Mouse (Mus musculus) ZHBTc4 (cell line): Measurements from ENCODE around the gene Dock1.
A peak's percentile ranks its signal among the peaks of the same experiment; 100 is the strongest.

Experiments
- DNase-seq: peaks from one replicate; pipeline ENCODE4 v3.0.0-alpha.2; 2011; ENCODE audit warnings: low read depth, low spot score

Dock1 gene

GRCm38 (mm10) chr7:135150926-135151325 lies 480.5 kb downstream of the Dock1 start:
- no peak for DNase-seq

DNA sequence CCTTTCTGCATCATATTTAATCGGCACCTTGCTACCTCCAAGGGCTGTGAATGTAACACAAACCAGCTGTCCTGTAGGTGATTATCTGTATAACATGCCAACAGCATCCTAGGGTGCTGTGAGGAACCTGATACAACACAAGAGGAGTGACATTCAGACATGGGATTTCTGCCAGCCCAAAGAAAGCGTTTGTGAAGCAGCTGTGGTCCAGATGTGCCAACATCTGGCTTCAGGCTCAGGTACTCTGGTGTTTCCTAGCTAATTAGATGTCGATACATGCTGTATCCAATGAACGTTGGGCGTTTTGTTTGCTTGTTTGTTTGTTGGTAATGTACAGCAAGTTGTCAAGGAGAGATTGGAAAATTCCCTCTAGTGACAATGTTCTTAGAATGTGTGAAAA lies 487.1 kb downstream of the Dock1 start:
- no peak for DNase-seq

- no peak for DNase-seq
Measured at GRCm38 (mm10) chr7:135158381-135158780, 487.9 kb downstream of the Dock1 start.

DNA sequence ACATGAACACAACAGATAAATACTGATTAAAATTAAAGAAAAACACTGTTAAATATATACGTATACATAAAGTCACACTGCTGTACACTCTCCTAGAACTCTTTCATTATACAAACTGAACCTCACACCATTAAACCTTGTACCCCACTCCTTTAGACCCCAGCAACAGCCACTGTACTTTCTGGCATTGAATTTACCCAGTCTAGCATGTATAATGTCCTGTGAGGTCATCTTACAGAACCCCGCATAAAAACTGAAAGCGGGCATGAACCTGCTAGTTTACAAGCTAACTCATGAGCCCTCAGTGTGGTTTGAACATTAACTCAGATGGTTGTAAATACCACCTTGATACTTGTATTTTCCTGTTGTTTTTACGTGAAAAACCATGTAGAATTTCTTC lies 489.2 kb downstream of the Dock1 start:
- DNase-seq = no peak

DNA sequence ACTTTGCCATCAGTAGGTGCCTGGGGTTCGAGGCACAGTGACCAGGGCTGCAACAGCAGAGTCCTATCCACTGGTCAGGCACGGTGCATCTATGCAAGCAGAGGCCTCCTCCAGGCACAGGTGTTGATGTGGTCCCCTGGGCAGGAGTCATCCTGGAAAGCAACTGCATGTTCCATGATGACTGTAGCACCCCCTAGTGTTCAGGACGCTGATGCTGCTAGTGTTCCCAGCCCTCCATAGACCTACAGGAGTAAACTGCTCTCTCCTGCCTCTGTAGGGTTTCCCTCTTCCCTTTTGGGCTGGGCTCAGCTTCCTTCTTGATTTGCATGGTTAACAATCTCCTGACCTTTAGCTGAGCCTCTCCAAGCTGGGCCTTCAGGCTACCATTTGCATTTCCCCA lies 494.7 kb downstream of the Dock1 start:
- DNase-seq = peak; percentile 93

GRCm38 (mm10) chr7:135169936-135170335 lies 499.5 kb downstream of the Dock1 start:
- DNase-seq = peak; percentile 52

DNA sequence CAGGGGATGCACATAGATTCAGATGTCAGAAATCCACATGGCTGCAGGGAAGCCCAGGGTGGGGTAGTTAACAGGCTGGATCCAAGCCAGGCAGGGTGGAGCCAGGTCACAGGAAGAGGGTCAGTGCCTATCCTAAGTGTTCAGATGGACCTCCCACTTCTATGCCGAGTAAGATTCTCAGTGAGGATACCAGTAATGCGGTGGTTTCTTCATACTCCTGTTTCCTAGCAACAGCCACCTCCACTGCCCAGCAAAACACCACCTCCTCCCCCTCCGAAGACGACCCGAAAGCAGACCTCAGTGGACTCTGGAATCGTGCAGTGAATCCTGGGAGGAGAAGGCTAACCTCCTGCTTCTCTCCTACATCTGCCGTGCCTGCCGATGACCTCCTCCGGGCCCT lies 501.8 kb downstream of the Dock1 start:
- no peak for DNase-seq

- DNase-seq = no peak
Measured at GRCm38 (mm10) chr7:135194190-135194589, 523.7 kb downstream of the Dock1 start.

GRCm38 (mm10) chr7:135195631-135196030 lies 525.2 kb downstream of the Dock1 start:
- no peak for DNase-seq

GRCm38 (mm10) chr7:135196828-135197227 lies 526.4 kb downstream of the Dock1 start:
- DNase-seq = no peak

DNA sequence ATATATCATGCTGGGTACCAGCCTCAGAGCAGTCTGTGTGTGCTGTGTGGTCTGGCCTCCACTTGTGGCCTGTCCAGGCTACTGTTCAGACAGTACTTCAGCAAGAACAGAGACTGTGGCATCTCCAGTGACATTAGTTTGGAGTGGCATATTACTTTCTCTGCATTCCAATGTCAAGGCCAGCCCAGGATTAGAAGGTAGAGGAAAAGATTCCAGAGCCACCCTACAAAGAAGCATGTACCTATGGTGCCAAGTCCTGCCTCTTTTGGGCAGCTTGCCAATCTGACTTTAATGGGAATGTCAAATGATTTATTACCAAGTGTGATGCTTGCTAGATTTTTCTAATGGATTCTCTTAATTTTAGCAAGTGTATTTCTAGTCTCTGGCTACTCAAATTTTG lies 533.5 kb downstream of the Dock1 start:
- no peak for DNase-seq

- DNase-seq = no peak
Measured at GRCm38 (mm10) chr7:135205111-135205510, 534.7 kb downstream of the Dock1 start.

- DNase-seq = no peak
Measured at GRCm38 (mm10) chr7:135208947-135209567, 538.6 kb downstream of the Dock1 start.

DNA sequence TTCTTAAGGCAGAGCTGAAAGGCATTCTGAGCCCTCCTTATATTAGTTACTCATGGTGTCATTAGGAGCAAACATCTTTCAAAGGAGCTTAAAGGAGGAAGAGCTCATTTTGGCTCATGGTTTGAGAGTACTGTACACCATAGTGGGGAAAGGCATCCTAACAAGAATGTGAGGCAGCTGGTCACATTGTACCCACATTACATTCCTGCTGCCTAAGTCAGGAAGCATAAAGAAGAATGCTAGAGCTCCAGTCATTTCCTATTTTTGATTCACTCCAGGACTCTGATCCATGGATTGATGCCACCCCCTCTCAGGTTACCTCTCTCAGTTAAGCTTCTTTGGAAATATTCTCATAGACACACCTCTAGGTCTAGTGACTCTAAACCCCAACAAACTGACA lies 539.8 kb downstream of the Dock1 start:
- no peak for DNase-seq

- no peak for DNase-seq
Measured at GRCm38 (mm10) chr7:135210831-135211230, 540.4 kb downstream of the Dock1 start.

GRCm38 (mm10) chr7:135212505-135212904 lies 542.1 kb downstream of the Dock1 start:
- no peak for DNase-seq

GRCm38 (mm10) chr7:135221475-135221874 lies 551.0 kb downstream of the Dock1 start:
- DNase-seq = no peak
